Mouse (Mus musculus) olfactory bulb, adult 2 months (tissue): ENCODE measurements at regions not wholly inside any gene's neighbourhood (a gene's known extent, or its start where the extent isn't known, plus 50 kb on each side); places are given as distances from the start of the nearest gene placed in this dataset.

Experiments used
- CTCF ChIP-seq: fragments of 200-500 bp; IDR thresholded peaks from 2 replicates; pipeline ENCODE4 v1.5.1; 2012; ENCODE audit warnings: low read depth, mild to moderate bottlenecking, low read length, moderate library complexity; ENCODE audit not compliant: insufficient read depth
- POLR2A ChIP-seq: fragments of 200-500 bp; IDR thresholded peaks from 2 replicates; pipeline ENCODE4 v1.6.1; 2012; ENCODE audit warnings: mild to moderate bottlenecking, low read depth, low read length, moderate library complexity; ENCODE audit not compliant: insufficient read depth

DNA sequence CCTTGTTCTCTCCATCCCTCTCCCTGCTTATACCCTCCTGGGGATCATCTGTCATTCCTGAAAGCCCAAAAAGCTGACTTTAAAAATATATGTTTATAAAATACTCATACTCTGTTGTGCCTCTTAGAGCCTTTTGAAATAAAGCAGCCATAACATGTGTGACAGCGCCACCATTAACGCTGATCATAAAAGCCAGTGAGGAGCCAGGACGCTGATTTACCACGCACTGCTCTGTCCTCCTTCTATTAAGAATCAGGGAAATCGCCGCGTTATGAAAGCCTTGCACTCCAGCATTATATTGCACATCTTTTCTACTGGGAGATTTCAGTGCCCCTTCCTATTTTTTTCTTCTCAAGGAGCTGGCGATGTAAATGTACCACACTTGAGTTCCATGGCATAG, 195.1 kb downstream of the Cenpc1 start:
- TF ChIP-seq POLR2A (no peak), CTCF (no peak)
